Mouse (Mus musculus): ENCODE measurements around the gene Pecam1.

- TF ChIP-seq CTCF (IDR thresholded peaks at IDR 0.05; ENCODE audit: extremely low read depth, insufficient read length, insufficient replicate concordance, low read depth, low read length) = no peak
- TF ChIP-seq POLR2A (IDR thresholded peaks at IDR 0.05; ENCODE audit: low read depth, low read length) = no peak
Measured at GRCm38 (mm10) chr11:106665328-106665727, 85.1 kb downstream of the Pecam1 start.

All from small intestine, adult 2 months (tissue).